Mouse (Mus musculus) brain, embryonic 14.5 days (tissue): ENCODE measurements around the gene Gm7030.
"Not testable (repeated sequence)": the region's sequence is repeated elsewhere in the genome, so short reads cannot be mapped to it uniquely, and the experiment has no call there.

Source experiments
- CTCF ChIP-seq: fragments of 200-500 bp; IDR thresholded peaks from 2 replicates; pipeline ENCODE4 v1.5.1; 2012; ENCODE audit warnings: inconsistent platforms, mild to moderate bottlenecking, moderate library complexity, borderline replicate concordance; ENCODE audit not compliant: insufficient read depth, insufficient read length; ENCODE audit errors: extremely low read depth
- POLR2A ChIP-seq: fragments of 200-500 bp; IDR thresholded peaks from 2 replicates; pipeline ENCODE4 v1.6.1; 2012; ENCODE audit warnings: mild to moderate bottlenecking, inconsistent platforms, borderline replicate concordance; ENCODE audit not compliant: poor library complexity, insufficient read depth, insufficient read length, severe bottlenecking; ENCODE audit errors: extremely low read depth

- TF ChIP-seq CTCF, POLR2A: not testable (repeated sequence)
These were observed 17.7 kb downstream of the Gm7030 start for GRCm38 (mm10) chr17:36111510-36111868.
